Mouse (Mus musculus) lung, embryonic 14.5 days (tissue): Measurements from ENCODE around the gene Trim62. TPM values are rescaled to one million over a fixed set of nuclear protein-coding genes. Genes with fewer than 3 reads are reported as not detected.
A peak's percentile ranks its signal among the peaks of the same experiment; 100 is the strongest.

Source experiments
- ATAC-seq: fragments of 200-750 bp; cut with Nextera tagmentation; 2 replicates; pipeline ENCODE4 v1.8.0; 2017; ENCODE audit warnings: mild to moderate bottlenecking, moderate TSS enrichment, moderate library complexity; ENCODE audit not compliant: insufficient read depth
- DNase-seq: peaks from one replicate; pipeline ENCODE4 v3.0.0-alpha.2; 2015
- H3K27ac ChIP-seq: fragments of 300-500 bp; sonication (generic); 2 replicates; pipeline ENCODE4 v1.5.1; 2014; ENCODE audit warnings: low read depth, mild to moderate bottlenecking, moderate library complexity
- H3K27me3 ChIP-seq: fragments of 300-500 bp; sonication (generic); 2 replicates; pipeline ENCODE4 v1.6.1; 2014; ENCODE audit warnings: low read length, control low read depth; ENCODE audit not compliant: insufficient read depth
- H3K36me3 ChIP-seq: fragments of 300-500 bp; sonication (generic); 2 replicates; pipeline ENCODE4 v1.6.1; 2014; ENCODE audit warnings: control low read depth; ENCODE audit not compliant: insufficient read depth
- H3K4me1 ChIP-seq: fragments of 300-500 bp; sonication (generic); 2 replicates; pipeline ENCODE4 v1.6.1; 2014; ENCODE audit warnings: antibody characterized with exemption, control low read depth; ENCODE audit not compliant: insufficient read depth
- H3K4me2 ChIP-seq: fragments of 300-500 bp; sonication (generic); 2 replicates; pipeline ENCODE4 v1.6.1; 2014; ENCODE audit warnings: mild to moderate bottlenecking
- H3K4me3 ChIP-seq: fragments of 300-500 bp; sonication (generic); 2 replicates; pipeline ENCODE4 v1.5.1; 2014; ENCODE audit warnings: low read depth, low read length
- H3K9ac ChIP-seq: fragments of 300-500 bp; sonication (generic); 2 replicates; pipeline ENCODE4 v1.6.1; 2014
- H3K9me3 ChIP-seq: fragments of 300-500 bp; sonication (generic); 2 replicates; pipeline ENCODE4 v1.6.1; 2016; ENCODE audit warnings: low read depth, low read length, control low read depth
- CTCF ChIP-seq: IDR thresholded peaks from 2 replicates; pipeline ENCODE4 v1.5.1; 2016; ENCODE audit warnings: antibody characterized with exemption, low read depth
- WGBS: fragments of 180-500 bp; shearing (Covaris S2); extraction: QIAGEN DNeasy Blood & Tissue Kit; methylation state at CpG from one replicate; pipeline ENCODE4 v1.1.7; 2014; 5-methylcytosine and 5-hydroxymethylcytosine counted together
- polyA plus RNA-seq: library from polyadenylated mRNA; unstranded; fragments of >200 nt; fragmentation: Nextera tagmentation; extraction: Ambion mirVana; gene quantifications from 2 replicates; pipeline ENCODE4 v1.2.1, GENCODE M21; 2014

Gene Trim62
- polyA plus RNA-seq, 1 experiment from 2014 or later: 8.5 TPM

GRCm38 (mm10) chr4:128947326-128947933 lies 64.0 kb downstream of the Trim62 start:
- no peak overlapping the region for H3K4me3 ChIP-seq
- peak; percentile 54 for DNase-seq
- TF ChIP-seq CTCF: no peak
- 15% methylated on average over 18 of the region's 18 CpGs for WGBS
- H3K9me3 ChIP-seq: no peaks in the 10 kb centered on the region
- no peak overlapping the region for H3K9ac ChIP-seq
- peak; percentile 68; the same call in 1 of the 2 replicates for ATAC-seq
- no peaks in the 10 kb centered on the region for H3K27me3 ChIP-seq
- H3K36me3 ChIP-seq: no peaks in the 10 kb centered on the region
- H3K27ac ChIP-seq: no peak overlapping the region
- no peaks in the 10 kb centered on the region for H3K4me1 ChIP-seq
- 0 out of 2 replicates have a peak overlapping the region, but pooled peaks have one; percentile 36 for H3K4me2 ChIP-seq

DNA sequence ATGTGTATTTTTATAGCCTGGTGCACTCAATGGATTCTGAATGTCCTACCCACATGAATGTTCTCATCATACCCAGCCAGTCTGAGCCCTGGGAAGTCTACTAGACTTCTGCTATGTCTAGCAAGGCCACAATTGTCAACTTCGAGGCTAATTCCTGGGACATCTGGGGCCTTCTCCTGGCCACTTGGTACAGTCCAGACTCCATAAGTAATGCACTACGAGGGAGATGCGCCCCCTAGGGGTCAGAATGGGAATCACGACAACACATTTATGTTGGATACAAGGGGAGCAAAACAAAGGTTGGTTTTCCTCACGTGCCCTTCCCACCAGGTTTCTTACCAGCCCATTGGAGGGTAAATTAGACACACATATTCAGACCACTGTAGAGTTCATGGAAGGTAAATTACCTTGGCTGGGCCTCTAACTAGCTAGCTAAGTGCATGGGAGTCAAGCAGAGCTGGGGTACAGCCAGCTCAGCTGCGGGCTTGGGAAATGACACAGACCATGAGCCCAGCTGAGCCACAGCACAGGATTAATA lies 64.8 kb downstream of the Trim62 start:
- 0 out of 2 replicates have a peak, but pooled peaks have one; percentile 10 for ATAC-seq
- WGBS: 29% methylated on average over 6 of the region's 6 CpGs

DNA sequence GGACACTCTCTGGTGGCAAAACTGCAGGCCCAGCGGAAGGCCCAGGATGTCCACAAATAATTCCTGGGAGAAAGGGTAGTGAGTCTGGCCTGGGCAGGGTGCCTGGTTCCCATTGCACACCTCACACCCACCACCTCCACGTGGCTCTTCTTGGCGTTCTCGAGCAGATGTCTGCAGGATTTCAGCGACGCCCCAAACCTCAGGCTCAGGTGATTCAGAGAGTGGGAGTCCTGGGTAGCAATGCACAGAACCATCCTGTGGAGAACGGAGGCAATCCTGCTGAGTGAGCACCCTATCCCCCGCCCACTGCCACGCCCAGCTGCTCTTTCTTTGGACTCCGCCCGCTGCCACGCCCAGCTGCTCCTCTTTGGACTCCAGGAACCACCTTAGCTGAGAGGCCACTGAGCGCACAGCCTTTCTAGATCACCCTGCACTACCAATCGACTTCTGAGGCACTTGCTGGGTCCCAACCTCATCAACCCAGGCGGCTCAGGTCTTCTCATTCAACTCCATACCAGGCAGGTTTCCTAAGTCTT lies 66.2 kb downstream of the Trim62 start:
- ATAC-seq (no peak), DNase-seq (peak; percentile 37)
- 42% methylated on average over 15 of the region's 15 CpGs for WGBS
- no peak overlapping the region for H3K9ac ChIP-seq
- H3K4me1 ChIP-seq: no peaks in the 10 kb centered on the region
- no peak overlapping the region for H3K4me2 ChIP-seq
- no peak for TF ChIP-seq CTCF
- H3K4me3 ChIP-seq: no peak overlapping the region
- H3K27ac ChIP-seq: no peak overlapping the region
- H3K36me3 ChIP-seq: no peaks in the 10 kb centered on the region
- no peaks in the 10 kb centered on the region for H3K27me3 ChIP-seq
- H3K9me3 ChIP-seq: no peaks in the 10 kb centered on the region

More for the DNA sequence above, 64.8 kb downstream of the Trim62 start:
- H3K27ac ChIP-seq: no peak overlapping the region
- no peak overlapping the region for H3K4me2 ChIP-seq
- H3K4me1 ChIP-seq: no peaks in the 10 kb centered on the region
- H3K27me3 ChIP-seq: no peaks in the 10 kb centered on the region
- no peaks in the 10 kb centered on the region for H3K36me3 ChIP-seq
- DNase-seq: peak; percentile 80
- no peak overlapping the region for H3K9ac ChIP-seq
- H3K4me3 ChIP-seq: no peak overlapping the region
- TF ChIP-seq CTCF: peak; percentile 80
- no peaks in the 10 kb centered on the region for H3K9me3 ChIP-seq

DNA sequence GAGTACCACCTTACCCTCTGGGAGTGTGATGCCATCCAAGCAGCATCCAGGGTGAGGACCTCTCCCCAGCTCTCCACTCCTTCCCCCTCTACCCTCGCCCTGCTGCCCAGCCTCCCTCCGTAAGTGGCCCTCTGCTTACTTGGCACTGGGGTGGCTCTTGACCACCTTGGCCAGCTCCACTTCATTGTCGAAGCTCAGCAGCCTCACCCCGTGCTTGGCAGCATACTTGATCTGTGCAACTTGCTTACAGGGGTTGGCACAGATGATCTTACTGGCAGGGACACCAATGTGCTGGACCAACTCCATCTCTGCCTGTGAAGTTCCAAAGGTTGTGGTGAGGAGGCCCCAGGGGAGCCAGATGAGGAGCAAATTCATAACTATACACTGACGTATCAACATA lies 67.1 kb downstream of the Trim62 start:
- ATAC-seq (no peak), DNase-seq (no peak)
- WGBS: 67% methylated on average over 5 of the region's 5 CpGs
- no peaks in the 10 kb centered on the region for H3K4me1 ChIP-seq
- no peak overlapping the region for H3K4me3 ChIP-seq
- H3K27ac ChIP-seq: no peak overlapping the region
- no peaks in the 10 kb centered on the region for H3K9me3 ChIP-seq
- no peaks in the 10 kb centered on the region for H3K36me3 ChIP-seq
- no peaks in the 10 kb centered on the region for H3K27me3 ChIP-seq
- H3K9ac ChIP-seq: no peak overlapping the region
- no peak for TF ChIP-seq CTCF
- H3K4me2 ChIP-seq: no peak overlapping the region

DNA sequence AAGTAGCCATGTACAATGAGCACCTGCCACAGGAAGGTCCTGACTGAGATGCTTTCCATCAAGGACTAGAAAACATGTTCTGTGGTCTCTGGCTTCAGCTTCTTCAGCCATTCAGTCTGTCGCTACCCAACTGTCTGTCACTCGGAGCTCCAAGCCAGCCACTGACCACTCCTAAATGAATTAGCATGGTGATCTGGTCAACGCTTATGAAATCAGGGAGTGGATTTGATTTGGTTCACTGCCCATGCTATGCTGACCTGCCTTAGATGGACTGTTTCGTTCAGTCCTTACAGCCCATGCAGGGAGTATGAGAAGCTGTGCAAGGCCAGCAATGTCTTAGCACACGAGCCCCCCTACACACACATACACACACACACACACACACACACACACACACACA lies 70.5 kb downstream of the Trim62 start:
- TF ChIP-seq CTCF: no peak
- WGBS: 85% methylated on average over 5 of the region's 5 CpGs
- Histone ChIP-seq H3K9ac (no peak overlapping the region), H3K4me1 (no peaks in the 10 kb centered on the region), H3K36me3 (no peaks in the 10 kb centered on the region), H3K4me2 (no peak overlapping the region), H3K27me3 (no peaks in the 10 kb centered on the region), H3K4me3 (no peak overlapping the region), H3K9me3 (no peaks in the 10 kb centered on the region), H3K27ac (no peak overlapping the region)
- ATAC-seq: no peak
- DNase-seq: no peak

DNA sequence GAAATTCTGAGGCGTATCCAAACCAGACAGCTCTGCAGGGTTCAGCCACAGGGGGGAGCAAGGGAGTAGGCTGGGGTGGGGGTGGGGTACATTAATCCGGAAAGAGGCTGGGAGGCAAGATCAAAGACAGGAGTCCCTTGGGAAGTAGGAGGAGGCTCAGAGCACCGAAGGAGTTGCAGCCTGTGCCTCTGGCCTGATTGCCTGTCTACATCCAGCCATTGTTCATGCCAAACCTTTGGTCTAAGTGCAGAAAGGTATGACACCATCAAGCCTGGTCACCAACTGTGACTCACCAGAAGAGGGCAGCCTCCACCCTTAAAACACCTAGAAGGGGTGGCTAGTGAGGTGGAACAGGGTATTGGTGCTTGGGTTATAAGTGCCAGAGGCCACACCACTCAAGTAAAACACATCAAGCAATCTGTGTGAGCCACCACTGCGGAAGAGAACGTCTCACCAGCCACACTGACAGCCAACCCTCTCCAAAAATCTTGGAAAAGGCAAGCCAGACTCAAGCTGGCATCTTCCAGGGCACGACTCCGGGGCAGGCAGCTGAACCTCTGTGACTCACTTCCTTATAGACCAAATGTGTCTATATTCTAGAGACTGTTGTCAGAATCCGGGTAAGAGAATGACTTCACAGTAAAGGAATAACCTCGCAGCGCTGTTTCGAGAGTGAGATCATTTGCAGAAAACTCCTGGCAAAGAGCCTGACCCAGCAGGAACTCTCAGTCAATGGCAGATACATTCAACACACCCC lies 74.0 kb downstream of the Trim62 start:
- Histone ChIP-seq H3K27ac (peak overlapping the region; percentile 5; the same call in 1 of the 2 replicates), H3K4me3 (no peak overlapping the region), H3K4me2 (no peak overlapping the region), H3K4me1 (peaks cover 3% of the 10 kb centered on the region; the same call in 1 of the 2 replicates), H3K36me3 (no peaks in the 10 kb centered on the region), H3K9me3 (no peaks in the 10 kb centered on the region), H3K27me3 (no peaks in the 10 kb centered on the region), H3K9ac (no peak overlapping the region)
- WGBS: 38% methylated on average over 11 of the region's 11 CpGs
- TF ChIP-seq CTCF: peak; percentile 71
- peak; percentile 64 for ATAC-seq
- DNase-seq: peak; percentile 78

- DNase-seq: no peak
- Histone ChIP-seq H3K4me1 (peaks cover 7% of the 10 kb centered on the region), H3K36me3 (no peaks in the 10 kb centered on the region), H3K27me3 (no peaks in the 10 kb centered on the region), H3K9me3 (no peaks in the 10 kb centered on the region), H3K4me3 (no peak overlapping the region), H3K27ac (peak overlapping the region; percentile 5; the same call in 1 of the 2 replicates), H3K9ac (no peak overlapping the region), H3K4me2 (no peak overlapping the region)
- 65% methylated on average over 11 of the region's 11 CpGs for WGBS
- no peak for TF ChIP-seq CTCF
- ATAC-seq: no peak
These were observed 74.8 kb downstream of the Trim62 start for GRCm38 (mm10) chr4:128958156-128958555.
